Mouse (Mus musculus) testis, postnatal 14 days (tissue): ENCODE results near the gene Birc5.

Source experiments
- DNase-seq: peaks from one replicate; pipeline ENCODE4 v3.0.0; 2021; ENCODE audit warnings: low spot score

Gene Birc5

GRCm38 (mm10) chr11:117886000-117886399, 36.9 kb downstream of the Birc5 start:
- no peak for DNase-seq

- DNase-seq, result no peak
Observed at GRCm38 (mm10) chr11:117888168-117888852, 39.3 kb downstream of the Birc5 start.

- no peak for DNase-seq
Observed at GRCm38 (mm10) chr11:117888853-117889822, 40.1 kb downstream of the Birc5 start.

GRCm38 (mm10) chr11:117889887-117890340, 40.9 kb downstream of the Birc5 start:
- DNase-seq, result no peak

- no peak for DNase-seq
Observed at GRCm38 (mm10) chr11:117890519-117891282, 41.6 kb downstream of the Birc5 start.

GRCm38 (mm10) chr11:117891581-117892175, 42.6 kb downstream of the Birc5 start:
- DNase-seq, result no peak

GRCm38 (mm10) chr11:117892199-117892598, 43.1 kb downstream of the Birc5 start:
- DNase-seq, result no peak

GRCm38 (mm10) chr11:117894676-117895075, 45.6 kb downstream of the Birc5 start:
- DNase-seq, result no peak

GRCm38 (mm10) chr11:117896533-117896932, 47.5 kb downstream of the Birc5 start:
- no peak for DNase-seq

GRCm38 (mm10) chr11:117902282-117902681, 53.2 kb downstream of the Birc5 start:
- no peak for DNase-seq

- no peak for DNase-seq
Observed at GRCm38 (mm10) chr11:117904442-117904841, 55.4 kb downstream of the Birc5 start.
